8 mouse cellular contexts compared by ENCODE assay signal in genomic region chr8:92357398-92357981, GRCm38 (mm10). TPM values are rescaled to one million over a fixed set of nuclear protein-coding genes. Genes with fewer than 3 reads are reported as not detected.
DNase-seq lines count a peak whose midpoint lies in the region; ATAC-seq lines count a peak whose summit lies in the region.

Gene Irx5 (plus strand): TSS chr8:92357625.

- DNase-seq in cerebellum, adult 9-10 months: peak; percentile 43
- peak; percentile 41 for DNase-seq in gastrocnemius, postnatal 10 days
- DNase-seq in liver, embryonic 11.5 days (ENCODE audit: low spot score): peak; percentile 66
- peak; percentile 89 for DNase-seq in neural tube, embryonic 10.5 days (ENCODE audit: extremely low spot score, low spot score)
- DNase-seq in frontal cortex, adult 2 months (ENCODE audit: extremely low spot score in 1 of 2, low spot score in 1 of 2): no peak

- H3K4me1 ChIP-seq in megakaryocyte, embryonic 14.5 days: peaks cover 76% of the 10 kb centered on the region
- peaks cover 56% of the 10 kb centered on the region for H3K4me1 ChIP-seq in hindbrain, embryonic 15.5 days (replicated peaks)
- peaks cover 22% of the 10 kb centered on the region for H3K4me1 ChIP-seq in liver, embryonic 11.5 days (replicated peaks; ENCODE audit: control insufficient read depth, insufficient read depth, low read length)

- peak within 1 kb of the TSS; percentile 94 for H3K27ac ChIP-seq in hindbrain, embryonic 15.5 days (replicated peaks)
- H3K27ac ChIP-seq in liver, embryonic 11.5 days (ENCODE audit: low read depth, low read length): no peak within 1 kb of the TSS

- no peak for ATAC-seq in megakaryocyte, adult 5-6 weeks (ENCODE audit: poor library complexity, severe bottlenecking)
- peak; percentile 75 for ATAC-seq in hindbrain, embryonic 15.5 days (ENCODE audit: low FRiP score, low read depth)
- ATAC-seq in liver, embryonic 11.5 days (replicated peaks; ENCODE audit: low FRiP score): no peak

- H3K9ac ChIP-seq in hindbrain, embryonic 15.5 days: peak within 1 kb of the TSS; percentile 67
- H3K9ac ChIP-seq in liver, embryonic 11.5 days (ENCODE audit: low read depth, low read length): no peak within 1 kb of the TSS

- H3K9me3 ChIP-seq in megakaryocyte, embryonic 14.5 days: no peaks in the 10 kb centered on the region
- H3K9me3 ChIP-seq in hindbrain, embryonic 15.5 days: no peaks in the 10 kb centered on the region
- no peaks in the 10 kb centered on the region for H3K9me3 ChIP-seq in liver, embryonic 11.5 days (ENCODE audit: control insufficient read depth, low read length)

- under 1% methylated on average over 46 of the region's 47 CpGs for WGBS in hindbrain, embryonic 15.5 days
- under 1% methylated on average over 43 of the region's 47 CpGs for WGBS in liver, embryonic 11.5 days

- no peaks in the 10 kb centered on the region for H3K36me3 ChIP-seq in megakaryocyte, embryonic 14.5 days (replicated peaks; ENCODE audit: low read length)
- H3K36me3 ChIP-seq in hindbrain, embryonic 15.5 days: no peaks in the 10 kb centered on the region
- no peaks in the 10 kb centered on the region for H3K36me3 ChIP-seq in liver, embryonic 11.5 days (ENCODE audit: control insufficient read depth, insufficient read depth, low read length)

- peak within 1 kb of the TSS; percentile 95 for H3K4me3 ChIP-seq in megakaryocyte, embryonic 14.5 days (replicated peaks)
- peak within 1 kb of the TSS; percentile 81 for H3K4me3 ChIP-seq in hindbrain, embryonic 15.5 days
- H3K4me3 ChIP-seq in liver, embryonic 11.5 days (ENCODE audit: low read depth, low read length): peak within 1 kb of the TSS; percentile 56

- H3K27me3 ChIP-seq in megakaryocyte, embryonic 14.5 days (replicated peaks): peaks cover 63% of the 10 kb centered on the region
- H3K27me3 ChIP-seq in hindbrain, embryonic 15.5 days: peaks cover 5% of the 10 kb centered on the region; the same call in 1 of the 2 replicates
- peaks cover 61% of the 10 kb centered on the region for H3K27me3 ChIP-seq in liver, embryonic 11.5 days (replicated peaks; ENCODE audit: control insufficient read depth, insufficient read depth, low read length)

- peak within 1 kb of the TSS; percentile 70 for H3K4me2 ChIP-seq in hindbrain, embryonic 15.5 days
- peak within 1 kb of the TSS; percentile 74 for H3K4me2 ChIP-seq in liver, embryonic 11.5 days

RNA-seq across cellular contexts. Expression of gene Irx5, which starts in this region (rescaled TPM):
- polyA plus RNA-seq in megakaryocyte, embryonic 14.5 days (2012; ENCODE audit: insufficient read depth, low replicate concordance): not detected in 2 replicates
- 0.07 and 0.09 TPM in 2 replicates for total RNA-seq in megakaryocyte, adult 5-6 weeks (2015)
- total RNA-seq in megakaryocyte, adult 5-6 weeks (2017): not detected in 2 replicates
- total RNA-seq in gastrocnemius, postnatal 10 days (2021): 1 to 10 TPM in 1 of 2 experiments, under 1 TPM in 1; 0.09 to 1.7 TPM
- 16.0 and 24.2 TPM in 2 replicates for polyA plus RNA-seq in hindbrain, embryonic 15.5 days (2015; fragmentation: Nextera tagmentation; extraction: Ambion mirVana)
- polyA plus RNA-seq in liver, embryonic 11.5 days (2014; fragmentation: Nextera tagmentation; extraction: Ambion mirVana): 1.3 and 1.4 TPM in 2 replicates
- 0.04 and 0.06 TPM in 2 replicates for polyA plus RNA-seq in frontal cortex, adult 2 months (2012; rRNA removed)

Comparison
In these comparisons a context has a peak if more than half of its experiments do, and no peak if none do; other contexts are left out.
1. DNase-seq: peak in cerebellum, adult 9-10 months (single experiment), gastrocnemius, postnatal 10 days (single experiment), liver, embryonic 11.5 days (single experiment) and neural tube, embryonic 10.5 days (single experiment); none in frontal cortex, adult 2 months (0 of 2).
2. Peak in every context shown above with its lines, with median percentiles within 50 percentile points of each other: H3K4me3 ChIP-seq.